Mouse (Mus musculus): Measurements from ENCODE around the gene Kri1. TPM values are rescaled to one million over a fixed set of nuclear protein-coding genes. Genes with fewer than 3 reads are reported as not detected.

The Kri1 gene
- polyA plus RNA-seq, 1 experiment = not detected

DNA sequence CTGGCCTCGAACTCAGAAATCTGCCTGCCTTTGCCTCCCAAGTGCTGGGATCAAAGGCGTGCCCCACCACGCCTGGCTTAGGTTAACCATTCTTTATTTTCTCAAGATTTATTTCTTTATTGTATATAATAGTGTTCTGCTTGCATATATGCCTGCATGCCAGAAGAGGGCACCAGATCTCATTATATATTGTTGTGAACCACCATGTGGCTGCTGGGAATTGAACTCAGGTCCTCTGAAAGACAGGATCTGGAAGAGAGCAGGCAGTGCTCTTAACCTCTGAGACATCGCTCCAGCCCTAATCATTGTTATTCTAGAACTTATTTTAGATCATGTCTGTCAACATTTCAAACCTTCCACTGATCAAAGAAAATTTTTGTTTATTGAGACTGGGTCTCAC, 31.7 kb upstream of the Kri1 start:
- H3K4me1 ChIP-seq (ENCODE audit: control insufficient read depth, insufficient read depth, low read length) = peaks cover 10% of the 10 kb centered on the region
- H3K4me3 ChIP-seq (ENCODE audit: insufficient read depth, low read depth, low read length) = no peak overlapping the region
- H3K27ac ChIP-seq (ENCODE audit: insufficient read depth, low read depth, low read length) = no peak overlapping the region
- TF ChIP-seq CTCF (IDR thresholded peaks at IDR 0.05; ENCODE audit: insufficient read depth, low read depth, low read length) (no peak), POLR2A (IDR thresholded peaks at IDR 0.05; ENCODE audit: insufficient read depth, low read depth, low read length) (no peak)
- WGBS = 98% methylated on average over 4 of the region's 4 CpGs

DNA sequence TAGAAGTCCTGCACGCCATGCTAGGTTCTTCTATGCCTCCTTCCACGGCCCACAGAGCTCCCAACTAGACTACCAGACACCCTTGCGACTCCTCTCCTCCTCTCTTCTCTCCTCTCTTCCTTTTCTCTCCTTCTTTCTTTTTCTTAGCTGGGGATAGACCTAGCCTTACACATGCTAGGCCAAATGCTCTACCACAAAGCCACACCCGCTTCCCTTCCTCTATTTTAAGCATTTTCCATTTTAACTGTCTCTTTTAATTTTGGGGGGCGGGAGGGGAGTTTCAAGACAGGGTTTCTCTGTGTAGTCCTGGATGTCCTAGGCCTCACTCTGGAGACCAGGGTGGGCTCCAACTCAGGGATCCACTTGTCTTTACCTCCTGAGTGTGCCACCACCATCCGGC, 31.0 kb upstream of the Kri1 start:
- Histone ChIP-seq H3K4me1 (ENCODE audit: control insufficient read depth, insufficient read depth, low read length) (peaks cover 10% of the 10 kb centered on the region), H3K4me3 (ENCODE audit: insufficient read depth, low read depth, low read length) (no peak overlapping the region), H3K27ac (ENCODE audit: insufficient read depth, low read depth, low read length) (no peak overlapping the region)
- TF ChIP-seq POLR2A (IDR thresholded peaks at IDR 0.05; ENCODE audit: insufficient read depth, low read depth, low read length) = no peak
- TF ChIP-seq CTCF (IDR thresholded peaks at IDR 0.05; ENCODE audit: insufficient read depth, low read depth, low read length) = no peak
- 94% methylated on average over 6 of the region's 6 CpGs for WGBS

DNA sequence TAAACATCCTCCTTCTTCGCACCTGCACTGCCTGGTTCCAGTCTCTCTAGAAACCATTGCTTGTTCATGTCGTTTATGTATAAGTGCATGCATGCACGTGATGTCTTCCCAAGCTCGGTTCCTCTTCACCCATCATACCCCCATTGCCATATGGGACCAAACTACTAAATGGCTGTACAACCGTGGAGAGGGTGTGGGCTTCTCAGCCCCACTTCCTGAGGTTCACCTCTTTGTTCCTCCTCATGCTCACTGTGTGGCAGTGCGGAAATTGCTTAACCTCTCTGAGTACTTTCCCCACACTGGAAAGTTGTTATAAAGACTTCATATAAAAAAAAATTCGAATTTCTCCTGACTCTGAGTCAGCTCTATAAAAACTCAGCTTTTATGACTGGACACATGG, 28.9 kb upstream of the Kri1 start:
- WGBS = 80% methylated on average over 7 of the region's 7 CpGs
- TF ChIP-seq CTCF (IDR thresholded peaks at IDR 0.05; ENCODE audit: insufficient read depth, low read depth, low read length) (no peak), POLR2A (IDR thresholded peaks at IDR 0.05; ENCODE audit: insufficient read depth, low read depth, low read length) (no peak)

DNA sequence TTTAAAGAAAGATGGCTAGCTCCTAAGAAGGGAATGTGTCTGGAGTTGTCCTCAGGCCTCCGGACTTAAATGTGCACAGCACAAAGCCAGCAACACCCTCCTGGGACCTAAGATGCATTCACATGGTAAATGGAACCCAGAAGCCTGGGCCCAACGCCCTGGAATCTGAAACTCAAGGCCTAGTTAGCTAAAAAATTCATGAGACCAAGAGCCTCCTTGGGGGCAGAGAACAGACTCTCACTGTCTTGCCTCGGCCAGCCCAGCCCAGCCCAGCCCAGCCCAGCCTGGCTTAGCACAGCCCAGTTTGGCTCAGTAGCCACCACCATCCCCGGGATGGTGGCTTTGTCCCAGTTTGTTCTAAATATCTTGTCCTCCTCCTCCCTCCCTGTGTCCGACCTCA, 27.7 kb upstream of the Kri1 start:
- 63% methylated on average over 5 of the region's 5 CpGs for WGBS
- peaks cover 9% of the 10 kb centered on the region for H3K4me1 ChIP-seq (ENCODE audit: control insufficient read depth, insufficient read depth, low read length)
- TF ChIP-seq POLR2A (IDR thresholded peaks at IDR 0.05; ENCODE audit: insufficient read depth, low read depth, low read length) (no peak), CTCF (IDR thresholded peaks at IDR 0.05; ENCODE audit: insufficient read depth, low read depth, low read length) (no peak)
- H3K4me3 ChIP-seq (ENCODE audit: insufficient read depth, low read depth, low read length) = no peak overlapping the region
- H3K27ac ChIP-seq (ENCODE audit: insufficient read depth, low read depth, low read length) = no peak overlapping the region

More for the DNA sequence above, 28.9 kb upstream of the Kri1 start:
- no peak overlapping the region for H3K27ac ChIP-seq (ENCODE audit: insufficient read depth, low read depth, low read length)
- peaks cover 13% of the 10 kb centered on the region for H3K4me1 ChIP-seq (ENCODE audit: control insufficient read depth, insufficient read depth, low read length)
- H3K4me3 ChIP-seq (ENCODE audit: insufficient read depth, low read depth, low read length) = no peak overlapping the region

DNA sequence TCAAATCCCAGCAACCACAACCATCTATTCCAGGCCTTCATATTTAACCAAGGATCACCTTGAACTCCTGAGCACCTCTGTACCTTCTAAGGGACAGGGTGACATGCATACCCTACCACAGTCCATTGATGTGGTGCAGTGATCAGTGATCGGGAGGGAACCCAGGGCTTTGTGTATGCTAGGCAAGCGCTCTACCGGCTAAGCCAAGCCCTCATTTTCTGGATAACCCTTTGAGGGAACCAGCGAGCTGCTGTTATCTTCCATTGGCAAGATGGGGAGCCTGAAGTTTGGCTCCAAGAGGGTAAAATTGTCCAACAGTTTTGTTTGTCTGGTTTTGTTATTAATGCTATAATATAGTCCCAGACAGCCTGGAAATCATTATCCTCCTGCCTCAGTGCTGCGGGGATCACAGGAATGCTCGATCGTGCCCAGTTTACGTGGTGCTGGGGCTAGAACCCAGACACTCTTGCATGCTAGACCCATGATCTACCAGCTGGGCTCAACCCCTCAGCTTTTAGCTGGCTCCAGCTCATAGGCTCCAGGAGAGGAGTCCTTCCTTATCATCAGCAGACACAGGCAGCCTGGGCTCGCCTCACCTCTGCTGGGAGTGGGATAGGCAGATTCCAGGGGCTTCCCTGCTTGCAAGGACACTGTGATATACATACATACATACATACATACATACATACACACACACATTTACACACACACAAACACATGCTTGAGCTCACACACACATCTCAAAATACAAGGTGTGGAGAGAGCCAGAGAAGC, 26.8 kb upstream of the Kri1 start:
- 90% methylated on average over 9 of the region's 9 CpGs for WGBS
- H3K27ac ChIP-seq (ENCODE audit: insufficient read depth, low read depth, low read length) = no peak overlapping the region
- H3K4me1 ChIP-seq (ENCODE audit: control insufficient read depth, insufficient read depth, low read length) = peaks cover 9% of the 10 kb centered on the region
- H3K4me3 ChIP-seq (ENCODE audit: insufficient read depth, low read depth, low read length) = no peak overlapping the region
- TF ChIP-seq POLR2A (IDR thresholded peaks at IDR 0.05; ENCODE audit: insufficient read depth, low read depth, low read length) = no peak
- no peak for TF ChIP-seq CTCF (IDR thresholded peaks at IDR 0.05; ENCODE audit: insufficient read depth, low read depth, low read length)

DNA sequence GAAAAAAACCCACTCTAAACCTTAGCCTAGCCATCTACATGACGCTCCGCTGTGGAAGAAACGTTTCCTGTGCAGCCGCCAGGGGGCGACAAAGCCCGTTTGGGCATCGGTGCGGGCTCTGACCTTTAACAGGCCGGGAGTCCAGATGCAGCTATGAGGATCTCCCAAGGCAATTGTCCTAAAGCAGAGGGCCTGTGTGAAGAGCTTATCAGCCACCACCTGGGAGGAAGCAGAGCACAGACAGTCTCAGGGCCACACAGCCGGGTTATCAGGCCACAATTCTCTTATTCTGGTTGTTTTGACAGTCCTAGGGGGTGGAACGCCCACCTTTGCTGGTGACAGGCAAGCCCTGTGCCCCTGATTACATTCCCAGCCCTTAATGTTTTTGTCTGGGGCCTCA, 25.6 kb upstream of the Kri1 start:
- Histone ChIP-seq H3K4me1 (ENCODE audit: control insufficient read depth, insufficient read depth, low read length) (peaks cover 9% of the 10 kb centered on the region), H3K27ac (ENCODE audit: insufficient read depth, low read depth, low read length) (no peak overlapping the region), H3K4me3 (ENCODE audit: insufficient read depth, low read depth, low read length) (no peak overlapping the region)
- peak; percentile 95 for TF ChIP-seq CTCF (IDR thresholded peaks at IDR 0.05; ENCODE audit: insufficient read depth, low read depth, low read length)
- TF ChIP-seq POLR2A (IDR thresholded peaks at IDR 0.05; ENCODE audit: insufficient read depth, low read depth, low read length) = no peak
- 8% methylated on average over 11 of the region's 11 CpGs for WGBS

DNA sequence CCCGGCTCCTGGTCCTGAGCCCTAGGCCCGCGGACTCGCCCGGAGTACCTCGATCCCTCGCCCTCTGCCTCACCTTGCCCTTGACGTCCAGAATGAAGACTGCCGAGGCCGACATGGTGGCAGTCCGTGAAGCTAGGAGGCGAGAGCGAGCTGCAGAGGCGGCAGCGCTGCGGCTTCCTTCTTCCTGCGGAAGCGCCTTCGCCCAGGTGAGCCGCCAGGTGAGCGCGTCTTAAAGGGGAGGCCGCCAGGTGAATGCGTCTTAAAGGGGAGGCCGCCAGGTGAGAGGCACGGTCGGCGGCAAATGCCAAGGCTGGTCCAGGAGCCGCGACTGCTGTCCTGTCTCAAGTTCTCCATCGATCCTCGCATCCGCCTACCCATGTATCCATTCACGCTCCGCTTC, 24.4 kb upstream of the Kri1 start, which contains the start of gene Ap1m2:
Gene Ap1m2, minus strand, starts transcription at position 204 of the 400 bp plus-strand sequence.
- Histone ChIP-seq H3K27ac (ENCODE audit: insufficient read depth, low read depth, low read length) (no peak within 1 kb of the TSS), H3K4me1 (ENCODE audit: control insufficient read depth, insufficient read depth, low read length) (peaks cover 9% of the 10 kb centered on the region), H3K4me3 (ENCODE audit: insufficient read depth, low read depth, low read length) (no peak within 1 kb of the TSS)
- no peak for TF ChIP-seq POLR2A (IDR thresholded peaks at IDR 0.05; ENCODE audit: insufficient read depth, low read depth, low read length)
- TF ChIP-seq CTCF (IDR thresholded peaks at IDR 0.05; ENCODE audit: insufficient read depth, low read depth, low read length) = no peak
- 18% methylated on average over 35 of the region's 35 CpGs for WGBS

DNA sequence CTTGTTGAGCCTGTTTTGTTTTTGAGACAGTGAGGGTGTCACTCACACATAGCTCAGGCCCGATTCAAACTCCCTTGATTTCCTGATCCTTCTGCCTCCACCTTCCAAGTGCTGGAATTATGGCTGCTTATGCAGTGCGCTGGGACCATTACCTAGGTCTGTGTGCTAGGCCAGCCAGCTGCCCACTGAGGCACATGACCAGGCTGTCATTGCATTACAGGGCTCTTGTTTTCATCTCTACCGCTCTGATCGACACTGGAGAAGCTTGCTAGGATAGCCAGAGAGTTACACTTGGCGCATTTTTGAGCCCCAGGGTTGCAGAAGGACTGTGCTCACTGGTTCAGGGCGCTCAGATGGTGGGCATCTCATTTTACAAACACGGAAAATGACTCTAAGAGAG, 23.9 kb upstream of the Kri1 start:
- no peak overlapping the region for H3K4me3 ChIP-seq (ENCODE audit: insufficient read depth, low read depth, low read length)
- 51% methylated on average over 7 of the region's 7 CpGs for WGBS
- TF ChIP-seq CTCF (IDR thresholded peaks at IDR 0.05; ENCODE audit: insufficient read depth, low read depth, low read length) (no peak), POLR2A (IDR thresholded peaks at IDR 0.05; ENCODE audit: insufficient read depth, low read depth, low read length) (no peak)

DNA sequence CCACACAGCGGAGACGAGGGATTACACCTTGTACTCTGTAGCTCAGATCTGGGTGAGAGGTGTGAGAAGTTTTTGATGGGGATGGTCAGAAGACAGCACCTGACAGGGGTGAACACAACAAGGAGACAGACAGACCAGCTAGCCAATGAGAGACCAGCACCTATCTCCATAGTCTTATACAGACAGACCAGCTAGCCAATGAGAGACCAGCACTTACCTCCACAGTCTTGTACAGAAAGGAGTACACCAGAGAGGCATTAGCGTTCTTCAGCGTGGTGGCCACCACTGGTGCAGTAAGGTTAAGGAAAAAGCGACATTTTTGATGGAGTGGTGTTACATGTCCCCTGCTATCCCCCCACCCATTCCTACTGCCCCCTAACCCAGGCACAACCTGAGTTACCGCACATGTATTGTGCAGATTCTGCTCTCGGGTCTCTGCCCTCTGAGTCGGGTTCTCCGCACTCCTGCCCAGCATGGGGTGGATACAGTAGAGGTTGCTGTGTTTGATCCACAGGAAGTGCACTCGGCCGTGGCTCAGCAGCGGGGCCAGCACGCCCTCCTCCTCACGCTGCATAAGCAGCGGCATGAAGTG, 21.5 kb upstream of the Kri1 start:
- Histone ChIP-seq H3K27ac (ENCODE audit: insufficient read depth, low read depth, low read length) (no peak overlapping the region), H3K4me3 (ENCODE audit: insufficient read depth, low read depth, low read length) (no peak overlapping the region), H3K4me1 (ENCODE audit: control insufficient read depth, insufficient read depth, low read length) (peaks cover 9% of the 10 kb centered on the region)
- TF ChIP-seq POLR2A (IDR thresholded peaks at IDR 0.05; ENCODE audit: insufficient read depth, low read depth, low read length) (no peak), CTCF (IDR thresholded peaks at IDR 0.05; ENCODE audit: insufficient read depth, low read depth, low read length) (no peak)
- 72% methylated on average over 15 of the region's 15 CpGs for WGBS

More for the DNA sequence above, 23.9 kb upstream of the Kri1 start:
- no peak overlapping the region for H3K27ac ChIP-seq (ENCODE audit: insufficient read depth, low read depth, low read length)
- H3K4me1 ChIP-seq (ENCODE audit: control insufficient read depth, insufficient read depth, low read length) = peaks cover 9% of the 10 kb centered on the region

Data from olfactory bulb, adult 2 months (tissue).